Mouse (Mus musculus) liver, embryonic 13.5 days (tissue): ENCODE measurements around the gene Ptdss2. TPM values are rescaled to one million over a fixed set of nuclear protein-coding genes. Genes with fewer than 3 reads are reported as not detected.
A peak's percentile ranks its signal among the peaks of the same experiment; 100 is the strongest.

Source experiments
- ATAC-seq: fragments of 200-750 bp; cut with Nextera tagmentation; 2 replicates; pipeline ENCODE4 v1.8.0; 2017; ENCODE audit warnings: low read depth, mild to moderate bottlenecking, moderate number of reproducible peaks, moderate library complexity
- DNase-seq: peaks from one replicate; pipeline ENCODE4 v3.0.0; 2022
- H3K27ac ChIP-seq: fragments of 300-500 bp; sonication (generic); 2 replicates; pipeline ENCODE4 v1.5.1; 2015; ENCODE audit warnings: moderate library complexity, mild to moderate bottlenecking, inconsistent platforms
- H3K27me3 ChIP-seq: fragments of 300-500 bp; sonication (generic); 2 replicates; pipeline ENCODE4 v1.6.1; 2015; ENCODE audit warnings: mild to moderate bottlenecking, inconsistent platforms
- H3K36me3 ChIP-seq: fragments of 300-500 bp; sonication (generic); 2 replicates; pipeline ENCODE4 v1.6.1; 2015; ENCODE audit warnings: mild to moderate bottlenecking, inconsistent platforms
- H3K4me1 ChIP-seq: fragments of 300-500 bp; sonication (generic); replicated peaks from 2 replicates; pipeline ENCODE4 v1.6.1; 2015; ENCODE audit warnings: inconsistent platforms
- H3K4me2 ChIP-seq: fragments of 300-500 bp; sonication (generic); 2 replicates; pipeline ENCODE4 v1.6.1; 2015; ENCODE audit warnings: inconsistent platforms, mild to moderate bottlenecking, moderate library complexity
- H3K4me3 ChIP-seq: fragments of 300-500 bp; sonication (generic); replicated peaks from 2 replicates; pipeline ENCODE4 v1.5.1; 2015; ENCODE audit warnings: mild to moderate bottlenecking, inconsistent platforms
- H3K9ac ChIP-seq: fragments of 300-500 bp; sonication (generic); 2 replicates; pipeline ENCODE4 v1.6.1; 2015; ENCODE audit warnings: mild to moderate bottlenecking, inconsistent platforms
- H3K9me3 ChIP-seq: fragments of 300-500 bp; sonication (generic); replicated peaks from 2 replicates; pipeline ENCODE4 v1.6.1; 2016; ENCODE audit warnings: inconsistent platforms
- WGBS: fragments of 180-500 bp; shearing (Covaris S2); methylation state at CpG from one replicate; pipeline ENCODE4 v1.1.7; 2015; ENCODE audit not compliant: insufficient replicate concordance; 5-methylcytosine and 5-hydroxymethylcytosine counted together
- polyA plus RNA-seq: library from polyadenylated mRNA; unstranded; fragments of >200 nt; fragmentation: Nextera tagmentation; extraction: Ambion mirVana; gene quantifications from 2 replicates; pipeline ENCODE4 v1.2.1, GENCODE M21; 2015

Ptdss2 gene
- polyA plus RNA-seq, 1 experiment from 2014 or later, result 147 TPM

GRCm38 (mm10) chr7:141175068-141175467 lies 52.9 kb downstream of the Ptdss2 start:
- Histone ChIP-seq H3K9me3 (no peaks in the 10 kb centered on the region), H3K36me3 (no peaks in the 10 kb centered on the region), H3K4me1 (peaks cover 34% of the 10 kb centered on the region), H3K27ac (no peak overlapping the region), H3K27me3 (peaks cover 3% of the 10 kb centered on the region; the same call in 1 of the 2 replicates), H3K4me3 (no peak overlapping the region), H3K9ac (no peak overlapping the region), H3K4me2 (no peak overlapping the region)
- DNase-seq, result no peak
- ATAC-seq, result no peak
- 73% methylated on average over 4 of the region's 4 CpGs for WGBS

- Histone ChIP-seq H3K27ac (no peak overlapping the region), H3K9ac (no peak overlapping the region), H3K27me3 (peaks cover 3% of the 10 kb centered on the region; the same call in 1 of the 2 replicates), H3K4me3 (no peak overlapping the region), H3K4me1 (peaks cover 23% of the 10 kb centered on the region), H3K4me2 (no peak overlapping the region), H3K36me3 (no peaks in the 10 kb centered on the region), H3K9me3 (no peaks in the 10 kb centered on the region)
- DNase-seq (peak; percentile 76), ATAC-seq (no peak)
- WGBS, result 1% methylated on average over 8 of the region's 8 CpGs
Measured at GRCm38 (mm10) chr7:141176173-141176572, 54.0 kb downstream of the Ptdss2 start.

GRCm38 (mm10) chr7:141188194-141188593 lies 66.0 kb downstream of the Ptdss2 start:
- 69% methylated on average over 3 of the region's 3 CpGs for WGBS
- Histone ChIP-seq H3K4me2 (no peak overlapping the region), H3K27ac (0 out of 2 replicates have a peak overlapping the region, but pooled peaks have one; percentile 4), H3K4me1 (peaks cover 32% of the 10 kb centered on the region), H3K9me3 (no peaks in the 10 kb centered on the region), H3K27me3 (no peaks in the 10 kb centered on the region), H3K4me3 (no peak overlapping the region), H3K36me3 (peaks cover 36% of the 10 kb centered on the region), H3K9ac (no peak overlapping the region)
- DNase-seq (no peak), ATAC-seq (no peak)

- WGBS, result 88% methylated on average over 3 of the region's 3 CpGs
Measured at GRCm38 (mm10) chr7:141188733-141189132, 66.6 kb downstream of the Ptdss2 start.

GRCm38 (mm10) chr7:141190220-141190619 lies 68.0 kb downstream of the Ptdss2 start:
- no peak for DNase-seq
- H3K27ac ChIP-seq, result peak overlapping the region; percentile 53; the same call in 1 of the 2 replicates
- H3K27me3 ChIP-seq, result no peaks in the 10 kb centered on the region
- peaks cover 43% of the 10 kb centered on the region for H3K4me1 ChIP-seq
- H3K9me3 ChIP-seq, result no peaks in the 10 kb centered on the region
- no peak for ATAC-seq
- WGBS, result 74% methylated on average over 3 of the region's 3 CpGs
- H3K4me2 ChIP-seq, result no peak overlapping the region
- no peak overlapping the region for H3K4me3 ChIP-seq
- no peak overlapping the region for H3K9ac ChIP-seq
- peaks cover 36% of the 10 kb centered on the region for H3K36me3 ChIP-seq

More at GRCm38 (mm10) chr7:141188733-141189132, 66.6 kb downstream of the Ptdss2 start:
- ATAC-seq (no peak), DNase-seq (no peak)
- Histone ChIP-seq H3K9me3 (no peaks in the 10 kb centered on the region), H3K27ac (0 out of 2 replicates have a peak overlapping the region, but pooled peaks have one; percentile 4), H3K4me1 (peaks cover 33% of the 10 kb centered on the region), H3K27me3 (no peaks in the 10 kb centered on the region), H3K36me3 (peaks cover 36% of the 10 kb centered on the region), H3K4me2 (no peak overlapping the region), H3K4me3 (no peak overlapping the region), H3K9ac (no peak overlapping the region)

GRCm38 (mm10) chr7:141191036-141191435 lies 68.9 kb downstream of the Ptdss2 start:
- Histone ChIP-seq H3K4me2 (no peak overlapping the region), H3K9me3 (no peaks in the 10 kb centered on the region), H3K27ac (no peak overlapping the region), H3K9ac (no peak overlapping the region), H3K27me3 (no peaks in the 10 kb centered on the region), H3K4me3 (no peak overlapping the region), H3K36me3 (peaks cover 36% of the 10 kb centered on the region), H3K4me1 (peaks cover 51% of the 10 kb centered on the region)
- 89% methylated on average over 14 of the region's 14 CpGs for WGBS
- no peak for ATAC-seq
- DNase-seq, result no peak

GRCm38 (mm10) chr7:141191796-141192685 lies 69.9 kb downstream of the Ptdss2 start:
- ATAC-seq (no peak), DNase-seq (no peak)
- Histone ChIP-seq H3K27me3 (no peaks in the 10 kb centered on the region), H3K4me2 (peak overlapping the region; percentile 97), H3K36me3 (peaks cover 36% of the 10 kb centered on the region), H3K27ac (peak overlapping the region; percentile 92), H3K9ac (peak overlapping the region; percentile 99), H3K4me3 (peak overlapping the region; percentile 89), H3K4me1 (peaks cover 61% of the 10 kb centered on the region), H3K9me3 (no peaks in the 10 kb centered on the region)
- 89% methylated on average over 24 of the region's 24 CpGs for WGBS

GRCm38 (mm10) chr7:141192776-141193347 lies 70.7 kb downstream of the Ptdss2 start:
- H3K27me3 ChIP-seq, result no peaks in the 10 kb centered on the region
- 25% methylated on average over 12 of the region's 12 CpGs for WGBS
- H3K9me3 ChIP-seq, result no peaks in the 10 kb centered on the region
- H3K9ac ChIP-seq, result peak overlapping the region; percentile 99
- no peak for DNase-seq
- peaks cover 36% of the 10 kb centered on the region for H3K36me3 ChIP-seq
- peak overlapping the region; percentile 97 for H3K4me2 ChIP-seq
- ATAC-seq, result no peak
- H3K4me1 ChIP-seq, result peaks cover 70% of the 10 kb centered on the region
- peak overlapping the region; percentile 89 for H3K4me3 ChIP-seq
- peak overlapping the region; percentile 92 for H3K27ac ChIP-seq

- no peak for DNase-seq
- H3K4me3 ChIP-seq, result peak overlapping the region; percentile 89
- peak overlapping the region; percentile 92 for H3K27ac ChIP-seq
- peaks cover 75% of the 10 kb centered on the region for H3K4me1 ChIP-seq
- no peak; the same call in 1 of the 2 replicates for ATAC-seq
- under 1% methylated on average over 36 of the region's 43 CpGs for WGBS
- H3K36me3 ChIP-seq, result peaks cover 36% of the 10 kb centered on the region
- peak overlapping the region; percentile 99 for H3K9ac ChIP-seq
- peak overlapping the region; percentile 97 for H3K4me2 ChIP-seq
- H3K9me3 ChIP-seq, result no peaks in the 10 kb centered on the region
- H3K27me3 ChIP-seq, result no peaks in the 10 kb centered on the region
Measured at GRCm38 (mm10) chr7:141193348-141193856, 71.2 kb downstream of the Ptdss2 start.

- H3K4me1 ChIP-seq, result peaks cover 80% of the 10 kb centered on the region
- peak within 1 kb of the TSS; percentile 94 for H3K27ac ChIP-seq
- peak within 1 kb of the TSS; percentile 89 for H3K4me3 ChIP-seq
- no peaks in the 10 kb centered on the region for H3K9me3 ChIP-seq
- peak within 1 kb of the TSS; percentile 99 for H3K4me2 ChIP-seq
- H3K27me3 ChIP-seq, result no peaks in the 10 kb centered on the region
- under 1% methylated on average over 24 of the region's 39 CpGs for WGBS
- ATAC-seq (peak; percentile 89), DNase-seq (peak; percentile 98)
- H3K9ac ChIP-seq, result peak within 1 kb of the TSS; percentile 99
- peaks cover 36% of the 10 kb centered on the region for H3K36me3 ChIP-seq
Measured at GRCm38 (mm10) chr7:141193948-141194347, 71.8 kb downstream of the Ptdss2 start, which contains the start of the genes Hras and Lrrc56. Gene Hras (minus strand): TSS chr7:141194005. Gene Lrrc56 (plus strand): TSS chr7:141194157.

GRCm38 (mm10) chr7:141194409-141194808 lies 72.2 kb downstream of the Ptdss2 start:
- Histone ChIP-seq H3K4me1 (peaks cover 85% of the 10 kb centered on the region), H3K9me3 (no peaks in the 10 kb centered on the region), H3K27me3 (no peaks in the 10 kb centered on the region), H3K36me3 (peaks cover 32% of the 10 kb centered on the region), H3K9ac (peak overlapping the region; percentile 88), H3K27ac (peak overlapping the region; percentile 94), H3K4me3 (peak overlapping the region; percentile 89), H3K4me2 (peak overlapping the region; percentile 99)
- DNase-seq (no peak), ATAC-seq (no peak)
- under 1% methylated on average over 23 of the region's 23 CpGs for WGBS
